Mouse (Mus musculus): ENCODE results near the gene Cntd1.

- TF ChIP-seq CTCF (IDR thresholded peaks at IDR 0.05; ENCODE audit: control insufficient read depth, insufficient read depth, low read length): 0 out of 2 replicates have a peak, but pooled peaks have one; percentile 8
- no peak for TF ChIP-seq POLR2A (IDR thresholded peaks at IDR 0.05; ENCODE audit: borderline replicate concordance, control insufficient read depth, low read depth, low read length)
These were observed 56.9 kb downstream of the Cntd1 start for GRCm38 (mm10) chr11:101335685-101336084.

Measured in bone marrow, adult 2 months (tissue).